8 mouse cellular contexts compared by ENCODE assay signal in the genomic region with DNA sequence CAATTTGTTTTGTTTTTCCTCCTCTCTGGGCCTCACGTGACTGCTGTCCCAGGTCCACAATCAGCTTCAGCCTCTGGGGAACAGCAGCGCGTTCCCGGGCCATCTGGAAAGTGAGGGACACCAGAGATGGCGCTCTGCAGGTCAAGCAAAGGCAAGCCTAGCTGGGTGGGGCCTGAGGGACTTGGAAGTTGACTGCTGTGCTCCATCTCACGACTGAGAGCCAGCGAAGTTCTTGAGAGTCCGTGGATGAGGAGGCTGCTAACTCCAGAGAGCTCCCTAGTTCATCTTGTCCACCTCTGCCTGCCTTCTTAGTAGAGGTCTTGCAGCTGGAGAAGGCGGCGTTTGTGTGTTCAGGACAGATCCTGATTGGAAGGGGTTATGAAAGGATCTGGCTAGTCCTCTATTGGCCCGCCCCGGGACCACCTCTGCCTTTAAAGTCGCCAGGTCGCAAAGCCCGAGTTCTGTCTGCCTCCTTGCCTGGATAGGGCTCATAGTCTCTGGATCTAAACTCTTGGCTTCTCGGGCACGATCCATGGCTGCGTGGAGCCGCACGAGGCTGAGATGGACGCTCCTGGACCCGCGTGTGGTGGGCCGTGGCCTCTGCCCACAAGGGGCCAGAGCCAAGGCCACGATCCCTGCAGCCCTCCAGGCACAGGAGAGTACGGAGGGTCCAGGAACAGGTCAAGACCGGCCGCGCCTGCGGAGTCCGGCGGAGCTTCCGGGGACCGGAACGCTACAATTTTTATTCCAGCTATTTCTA. TPM values are rescaled to one million over a fixed set of nuclear protein-coding genes. Genes with fewer than 3 reads are reported as not detected.
DNase-seq lines count a peak whose midpoint lies in the region.

A gene (plus strand): TSS at position 476 of the 760 bp plus-strand sequence.

- DNase-seq in MN1 (ENCODE audit: low spot score): peak; percentile 77
- DNase-seq in cerebellum, adult 8-10 months: peak; percentile 17
- DNase-seq in forelimb bud, embryonic 11.5 days (ENCODE audit: low read depth, low spot score): peak; percentile 75
- DNase-seq in heart, postnatal 4 days: peak; percentile 75
- peak; percentile 3 to 34 for DNase-seq in layer of hippocampus, adult 18-20 months (ENCODE audit: low spot score in 2 of 2)
- peak; percentile 77 for DNase-seq in lung, postnatal 10 days
- peak; percentile 50 for DNase-seq in ovary, adult 18-20 months (ENCODE audit: low spot score)
- DNase-seq in thymus, postnatal 4 days: no peak

RNA-seq across cellular contexts. Expression of the gene that starts here (rescaled TPM):
- total RNA-seq in heart, postnatal 4 days (2021): 1 to 10 TPM; 5.4 to 6.3 TPM
- 1 to 10 TPM; 4.8 to 5.2 TPM for total RNA-seq in layer of hippocampus, adult 18-20 months (2021)
